19 mouse cellular contexts compared by ENCODE assay signal in genomic region chr7:18848395-18848794, GRCm38 (mm10). TPM values are rescaled to one million over a fixed set of nuclear protein-coding genes. Genes with fewer than 3 reads are reported as not detected.
"Had no signal": no experiment of that assay in that cellular context is flagged by ENCODE, and none has a peak within 500 bp of the region (broad histone marks: within the 10 kb centered on the region; RNA-seq: fewer than 3 reads in every experiment).

No protein-coding gene starts in this region.

- ATAC-seq: liver, postnatal 0 days; midbrain, embryonic 13.5 days; midbrain, embryonic 15.5 days had no signal

- H3K4me1 ChIP-seq: liver, embryonic 13.5 days; liver, embryonic 15.5 days; midbrain, embryonic 13.5 days; midbrain, embryonic 15.5 days; neural tube, embryonic 12.5 days had no signal

- DNase-seq: liver, embryonic 13.5 days; liver, postnatal 0 days; lung, postnatal 10 days; lung, postnatal 4 days; right cerebral cortex, postnatal 14 days; thymus, adult 18-20 months; thymus, postnatal 14 days; thymus, postnatal 36 days had no signal

- H3K4me2 ChIP-seq: liver, embryonic 13.5 days; liver, embryonic 15.5 days; lung, embryonic 14.5 days; midbrain, embryonic 11.5 days; midbrain, embryonic 13.5 days; midbrain, embryonic 15.5 days; neural tube, embryonic 12.5 days had no signal

- H3K4me3 ChIP-seq: liver, embryonic 13.5 days; liver, embryonic 15.5 days; midbrain, embryonic 13.5 days; midbrain, embryonic 15.5 days; neural tube, embryonic 12.5 days had no signal

- H3K9me3 ChIP-seq: liver, embryonic 13.5 days; liver, embryonic 15.5 days; midbrain, embryonic 13.5 days; midbrain, embryonic 15.5 days; neural tube, embryonic 12.5 days had no signal

- H3K27ac ChIP-seq: liver, embryonic 13.5 days; liver, embryonic 15.5 days; midbrain, embryonic 13.5 days; midbrain, embryonic 15.5 days; neural tube, embryonic 12.5 days had no signal

- H3K36me3 ChIP-seq: liver, embryonic 13.5 days; liver, embryonic 15.5 days; midbrain, embryonic 13.5 days; midbrain, embryonic 15.5 days; neural tube, embryonic 12.5 days had no signal

- H3K27me3 ChIP-seq: liver, embryonic 13.5 days; liver, embryonic 15.5 days; midbrain, embryonic 13.5 days; midbrain, embryonic 15.5 days; neural tube, embryonic 12.5 days had no signal

- H3K9ac ChIP-seq: liver, embryonic 13.5 days; liver, embryonic 15.5 days; liver, postnatal 0 days; lung, embryonic 14.5 days; midbrain, embryonic 13.5 days; midbrain, embryonic 15.5 days; neural tube, embryonic 12.5 days had no signal

RNA-seq across cellular contexts. Expression of gene Mill2, which starts 8.6 kb away (rescaled TPM):
- polyA plus RNA-seq: neural tube, embryonic 14.5 days had no signal

RNA-seq across cellular contexts. Expression of gene Psg17, which starts 27.0 kb away (rescaled TPM):
- polyA plus RNA-seq: liver, embryonic 13.5 days; liver, embryonic 15.5 days; liver, postnatal 0 days; midbrain, embryonic 11.5 days; midbrain, embryonic 13.5 days; midbrain, embryonic 15.5 days; midbrain, postnatal 0 days; neural tube, embryonic 12.5 days; spleen, adult 2 months had no signal

RNA-seq across cellular contexts. Expression of gene Psg19, which starts 50.1 kb away (rescaled TPM):
- polyA plus RNA-seq: liver, embryonic 13.5 days; liver, embryonic 15.5 days; liver, postnatal 0 days; lung, embryonic 14.5 days; lung, embryonic 16.5 days; midbrain, embryonic 11.5 days; midbrain, embryonic 13.5 days; midbrain, embryonic 15.5 days; midbrain, postnatal 0 days; neural tube, embryonic 12.5 days; neural tube, embryonic 14.5 days; spleen, adult 2 months; thymus, postnatal 0 days had no signal
